Mouse (Mus musculus) midbrain, postnatal 0 days (tissue): ENCODE measurements at regions not wholly inside any gene's neighbourhood (a gene's known extent, or its start where the extent isn't known, plus 50 kb on each side); places are given as distances from the start of the nearest gene placed in this dataset.

Experiments used
- ATAC-seq: fragments of 200-750 bp; cut with Nextera tagmentation; 2 replicates; pipeline ENCODE4 v1.8.0; 2017; ENCODE audit warnings: moderate number of reproducible peaks, mild to moderate bottlenecking, moderate TSS enrichment, moderate library complexity; ENCODE audit not compliant: low FRiP score
- DNase-seq: peaks from one replicate; pipeline ENCODE4 v3.0.0-alpha.2; 2015; ENCODE audit warnings: low spot score
- H3K27ac ChIP-seq: fragments of 300-500 bp; sonication (generic); 2 replicates; pipeline ENCODE4 v1.5.1; 2014; ENCODE audit warnings: low read depth, mild to moderate bottlenecking, low read length, mixed read lengths
- H3K27me3 ChIP-seq: fragments of 300-500 bp; sonication (generic); 2 replicates; pipeline ENCODE4 v1.6.1; 2014; ENCODE audit warnings: low read length, control low read depth, mixed read lengths; ENCODE audit not compliant: insufficient read depth
- H3K36me3 ChIP-seq: fragments of 300-500 bp; sonication (generic); 2 replicates; pipeline ENCODE4 v1.6.1; 2014; ENCODE audit warnings: low read length, control low read depth, mixed read lengths; ENCODE audit not compliant: insufficient read depth
- H3K4me1 ChIP-seq: fragments of 300-500 bp; sonication (generic); 2 replicates; pipeline ENCODE4 v1.6.1; 2014; ENCODE audit warnings: mild to moderate bottlenecking, control low read depth, antibody characterized with exemption, low read length, mixed read lengths; ENCODE audit not compliant: insufficient read depth
- H3K4me2 ChIP-seq: fragments of 300-500 bp; sonication (generic); 2 replicates; pipeline ENCODE4 v1.6.1; 2014; ENCODE audit warnings: low read depth, mild to moderate bottlenecking, low read length, mixed read lengths; ENCODE audit not compliant: poor library complexity, severe bottlenecking
- H3K4me3 ChIP-seq: fragments of 300-500 bp; sonication (generic); 2 replicates; pipeline ENCODE4 v1.5.1; 2014; ENCODE audit warnings: low read depth, mild to moderate bottlenecking, low read length, moderate library complexity
- H3K9ac ChIP-seq: fragments of 300-500 bp; sonication (generic); replicated peaks from 2 replicates; pipeline ENCODE4 v1.6.1; 2014; ENCODE audit warnings: mild to moderate bottlenecking, low read length, moderate library complexity, mixed read lengths; ENCODE audit not compliant: poor library complexity, severe bottlenecking
- H3K9me3 ChIP-seq: fragments of 300-500 bp; sonication (generic); 2 replicates; pipeline ENCODE4 v1.6.1; 2016; ENCODE audit warnings: low read length, control low read depth
- CTCF ChIP-seq: IDR thresholded peaks from 2 replicates; pipeline ENCODE4 v1.5.1; 2016; ENCODE audit warnings: antibody characterized with exemption, mild to moderate bottlenecking
- WGBS: fragments of 180-500 bp; shearing (Covaris S2); extraction: QIAGEN DNeasy Blood & Tissue Kit; methylation state at CpG from one replicate; pipeline ENCODE4 v1.1.7; 2014; 5-methylcytosine and 5-hydroxymethylcytosine counted together

- H3K9ac ChIP-seq, result no peak overlapping the region
- DNase-seq (no peak), ATAC-seq (no peak)
- TF ChIP-seq CTCF, result no peak
- 68% methylated on average over 3 of the region's 3 CpGs for WGBS
- H3K9me3 ChIP-seq, result no peaks in the 10 kb centered on the region
- no peak overlapping the region for H3K4me3 ChIP-seq
- H3K4me2 ChIP-seq, result no peak overlapping the region
- H3K4me1 ChIP-seq, result no peaks in the 10 kb centered on the region
- no peaks in the 10 kb centered on the region for H3K27me3 ChIP-seq
- no peaks in the 10 kb centered on the region for H3K36me3 ChIP-seq
- H3K27ac ChIP-seq, result no peak overlapping the region
These were observed 164.9 kb upstream of the Cdh5 start for GRCm38 (mm10) chr8:103936491-103936890.

- Histone ChIP-seq H3K4me1 (no peaks in the 10 kb centered on the region), H3K27me3 (no peaks in the 10 kb centered on the region), H3K36me3 (no peaks in the 10 kb centered on the region), H3K4me2 (no peak overlapping the region), H3K4me3 (no peak overlapping the region), H3K9ac (no peak overlapping the region), H3K27ac (no peak overlapping the region), H3K9me3 (no peaks in the 10 kb centered on the region)
- DNase-seq (peak; percentile 85), ATAC-seq (no peak)
- 31% methylated on average over 11 of the region's 11 CpGs for WGBS
- no peak for TF ChIP-seq CTCF
These were observed 162.9 kb upstream of the Cdh5 start for GRCm38 (mm10) chr8:103938283-103939230.

GRCm38 (mm10) chr8:103940958-103941532 lies 160.4 kb upstream of the Cdh5 start:
- no peak for ATAC-seq
- Histone ChIP-seq H3K9ac (no peak overlapping the region), H3K27me3 (no peaks in the 10 kb centered on the region), H3K4me2 (no peak overlapping the region), H3K9me3 (no peaks in the 10 kb centered on the region), H3K27ac (no peak overlapping the region), H3K4me3 (no peak overlapping the region), H3K36me3 (no peaks in the 10 kb centered on the region), H3K4me1 (no peaks in the 10 kb centered on the region)
- TF ChIP-seq CTCF, result no peak
- DNase-seq, result no peak
- WGBS, result 89% methylated on average over 6 of the region's 6 CpGs

DNA sequence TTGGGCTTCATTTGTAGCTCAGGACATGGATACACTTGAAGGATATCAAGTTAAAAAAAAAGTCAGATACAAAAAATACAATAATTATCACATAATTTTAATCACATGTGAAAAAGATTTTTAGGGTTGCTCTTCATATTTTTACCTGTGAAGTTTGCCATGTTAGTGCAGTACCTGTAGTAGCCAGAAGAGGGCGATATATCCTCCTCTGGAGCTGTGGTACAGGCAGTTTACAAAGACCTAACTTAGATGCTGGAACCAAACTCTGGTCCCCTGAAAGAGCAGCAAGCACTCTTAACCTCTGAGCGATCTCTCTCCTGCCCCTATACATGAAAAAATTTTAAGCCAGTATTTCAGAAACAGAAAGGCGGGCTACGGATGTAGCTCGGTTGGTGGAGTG lies 153.0 kb upstream of the Cdh5 start:
- DNase-seq (no peak), ATAC-seq (no peak)
- peak; percentile 51 for TF ChIP-seq CTCF
- no peaks in the 10 kb centered on the region for H3K9me3 ChIP-seq
- no peak overlapping the region for H3K27ac ChIP-seq
- H3K9ac ChIP-seq, result no peak overlapping the region
- no peaks in the 10 kb centered on the region for H3K36me3 ChIP-seq
- H3K4me3 ChIP-seq, result no peak overlapping the region
- no peaks in the 10 kb centered on the region for H3K27me3 ChIP-seq
- no peaks in the 10 kb centered on the region for H3K4me1 ChIP-seq
- 75% methylated on average over 5 of the region's 5 CpGs for WGBS
- H3K4me2 ChIP-seq, result no peak overlapping the region

DNA sequence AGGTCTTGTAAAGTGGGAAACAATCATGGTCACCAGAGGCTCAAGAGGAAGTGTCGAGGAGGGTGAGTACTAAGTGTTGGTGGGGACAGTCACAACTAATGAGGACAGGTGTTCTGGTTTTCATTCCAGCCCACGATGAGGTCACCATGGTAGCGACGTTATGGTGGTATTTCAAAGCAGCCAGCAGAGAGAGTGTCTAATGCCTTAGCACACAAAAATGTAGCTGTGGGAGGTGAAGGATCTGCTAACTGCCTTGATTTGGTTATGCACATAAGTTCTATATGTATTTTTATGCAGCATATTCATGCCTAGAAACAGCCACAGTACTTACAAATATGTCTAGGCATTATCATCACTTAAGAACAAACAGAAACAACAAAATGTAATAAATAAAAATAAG lies 151.0 kb upstream of the Cdh5 start:
- DNase-seq, result no peak
- no peak for TF ChIP-seq CTCF
- 74% methylated on average over 4 of the region's 4 CpGs for WGBS
- no peaks in the 10 kb centered on the region for H3K27me3 ChIP-seq
- ATAC-seq, result no peak
- H3K4me3 ChIP-seq, result no peak overlapping the region
- H3K36me3 ChIP-seq, result no peaks in the 10 kb centered on the region
- H3K9ac ChIP-seq, result no peak overlapping the region
- no peak overlapping the region for H3K4me2 ChIP-seq
- H3K27ac ChIP-seq, result no peak overlapping the region
- no peaks in the 10 kb centered on the region for H3K4me1 ChIP-seq
- no peaks in the 10 kb centered on the region for H3K9me3 ChIP-seq

DNA sequence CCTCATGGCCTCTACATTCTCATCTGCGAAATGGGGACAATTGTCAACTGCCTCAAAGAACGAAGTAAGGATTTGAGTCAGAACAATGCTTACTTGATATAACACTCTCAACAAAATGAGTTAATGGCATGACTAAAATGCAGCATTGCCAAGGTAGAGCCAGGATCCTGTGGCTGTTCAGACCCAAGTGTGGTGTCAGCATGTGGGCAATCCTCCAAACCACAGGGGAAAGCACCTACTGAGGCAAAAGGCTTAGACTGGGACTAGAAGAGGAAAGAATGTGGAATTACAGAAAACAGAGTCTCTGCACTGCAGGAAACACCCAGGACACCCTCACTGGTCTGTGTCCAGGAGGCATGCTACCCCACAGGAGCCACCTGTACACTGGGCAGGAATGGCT lies 147.8 kb upstream of the Cdh5 start:
- H3K9ac ChIP-seq, result no peak overlapping the region
- H3K27ac ChIP-seq, result no peak overlapping the region
- TF ChIP-seq CTCF, result no peak
- H3K4me3 ChIP-seq, result no peak overlapping the region
- H3K36me3 ChIP-seq, result no peaks in the 10 kb centered on the region
- no peak for DNase-seq
- WGBS, result 98% methylated on average over 2 of the region's 2 CpGs
- H3K4me1 ChIP-seq, result no peaks in the 10 kb centered on the region
- H3K4me2 ChIP-seq, result no peak overlapping the region
- no peak for ATAC-seq
- no peaks in the 10 kb centered on the region for H3K27me3 ChIP-seq
- no peaks in the 10 kb centered on the region for H3K9me3 ChIP-seq
